Mouse (Mus musculus) heart, postnatal 0 days (tissue): ENCODE measurements around the gene Zfp747. TPM values are rescaled to one million over a fixed set of nuclear protein-coding genes. Genes with fewer than 3 reads are reported as not detected.
"Not testable (repeated sequence)": the region's sequence is repeated elsewhere in the genome, so short reads cannot be mapped to it uniquely, and the experiment has no call there.

Experiments
- ATAC-seq: fragments of 200-750 bp; cut with Nextera tagmentation; 2 replicates; pipeline ENCODE4 v1.8.0; 2017; ENCODE audit warnings: low read depth, moderate number of reproducible peaks, moderate library complexity; ENCODE audit not compliant: insufficient read depth
- DNase-seq: peaks from one replicate; pipeline ENCODE4 v3.0.0-alpha.2; 2016; ENCODE audit warnings: low spot score
- H3K27ac ChIP-seq: fragments of 300-500 bp; sonication (generic); 2 replicates; pipeline ENCODE4 v1.5.1; 2014; ENCODE audit warnings: low read depth, mild to moderate bottlenecking
- H3K27me3 ChIP-seq: fragments of 300-500 bp; sonication (generic); 2 replicates; pipeline ENCODE4 v1.6.1; 2014; ENCODE audit warnings: low read length, mixed read lengths; ENCODE audit not compliant: control insufficient read depth, insufficient read depth
- H3K36me3 ChIP-seq: fragments of 300-500 bp; sonication (generic); replicated peaks from 2 replicates; pipeline ENCODE4 v1.6.1; 2014; ENCODE audit warnings: low read length, mixed read lengths; ENCODE audit not compliant: control insufficient read depth, insufficient read depth
- H3K4me1 ChIP-seq: fragments of 300-500 bp; sonication (generic); 2 replicates; pipeline ENCODE4 v1.6.1; 2014; ENCODE audit warnings: antibody characterized with exemption; ENCODE audit not compliant: control insufficient read depth, insufficient read depth
- H3K4me2 ChIP-seq: fragments of 300-500 bp; sonication (generic); 2 replicates; pipeline ENCODE4 v1.6.1; 2014; ENCODE audit warnings: low read depth, mild to moderate bottlenecking, low read length, moderate library complexity
- H3K4me3 ChIP-seq: fragments of 300-500 bp; sonication (generic); 2 replicates; pipeline ENCODE4 v1.5.1; 2014; ENCODE audit warnings: low read depth, low read length
- H3K9ac ChIP-seq: fragments of 300-500 bp; sonication (generic); replicated peaks from 2 replicates; pipeline ENCODE4 v1.6.1; 2014; ENCODE audit warnings: low read depth, low read length, mixed read lengths
- H3K9me3 ChIP-seq: fragments of 300-500 bp; sonication (generic); replicated peaks from 2 replicates; pipeline ENCODE4 v1.6.1; 2016; ENCODE audit warnings: low read length; ENCODE audit not compliant: control insufficient read depth
- CTCF ChIP-seq: IDR thresholded peaks from 2 replicates; pipeline ENCODE4 v1.5.1; 2016; ENCODE audit warnings: antibody characterized with exemption, control low read depth, low read depth
- EP300 ChIP-seq: IDR thresholded peaks from 2 replicates; pipeline ENCODE4 v1.6.1; 2016; ENCODE audit warnings: antibody characterized with exemption, low read depth
- WGBS: fragments of 180-500 bp; shearing (Covaris S2); extraction: QIAGEN DNeasy Blood & Tissue Kit; methylation state at CpG from one replicate; pipeline ENCODE4 v1.1.7; 2014; 5-methylcytosine and 5-hydroxymethylcytosine counted together
- polyA plus RNA-seq: library from polyadenylated mRNA; unstranded; fragments of >200 nt; fragmentation: Nextera tagmentation; extraction: Ambion mirVana; gene quantifications from 2 replicates; pipeline ENCODE4 v1.2.1, GENCODE M21; 2015
- total RNA-seq: library from RNA; depleted of rRNA; stranded (reverse); fragments of >200 nt; gene quantifications from 2 replicates; pipeline ENCODE4 v1.2.3, GENCODE M21; 2014; ENCODE audit warnings: low replicate concordance

Zfp747 gene
- total and polyA plus RNA-seq, 2 experiments from 2014 or later, result 3.0 to 5.8 TPM

- H3K4me1 ChIP-seq, H3K27me3 ChIP-seq, H3K9me3 ChIP-seq, H3K36me3 ChIP-seq: not testable (repeated sequence)
- Histone ChIP-seq H3K4me3 (peak within 1 kb of the TSS; percentile 63), H3K4me2 (peak within 1 kb of the TSS; percentile 75), H3K9ac (peak within 1 kb of the TSS; percentile 66), H3K27ac (peak within 1 kb of the TSS; percentile 65)
- TF ChIP-seq CTCF, result peak; percentile 74
- ATAC-seq (peak; percentile 89), DNase-seq (peak; percentile 87)
- WGBS, result 4% methylated on average over 40 of the region's 40 CpGs
These were observed 30.4 kb upstream of the Zfp747 start, which contains the start of gene Zfp764 for GRCm38 (mm10) chr7:127406002-127406987. Zfp764 (minus strand) TSS chr7:127406822.

DNA sequence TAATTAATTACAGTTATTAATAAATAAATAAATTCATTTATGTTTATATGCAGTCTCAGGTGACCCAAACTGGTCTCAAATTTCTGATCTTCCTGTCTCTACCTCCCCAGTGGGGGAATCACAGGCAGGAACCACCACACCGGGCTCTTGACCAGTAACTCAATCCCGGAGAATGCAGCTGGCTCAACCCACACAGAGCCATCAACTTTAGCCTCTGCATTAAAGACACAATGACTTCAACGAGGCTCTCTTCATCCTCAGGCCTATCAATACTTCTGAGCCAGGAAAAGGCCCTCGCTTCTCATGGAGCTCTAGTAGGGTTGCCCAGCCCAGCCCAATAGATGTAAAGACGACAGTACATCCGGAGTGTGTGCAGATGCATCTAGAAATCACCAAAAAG lies 28.3 kb upstream of the Zfp747 start:
- not testable (repeated sequence) for H3K9ac ChIP-seq, ATAC-seq, H3K4me3 ChIP-seq, H3K36me3 ChIP-seq, H3K27me3 ChIP-seq, H3K4me1 ChIP-seq, H3K4me2 ChIP-seq, H3K9me3 ChIP-seq, H3K27ac ChIP-seq, DNase-seq
- 95% methylated on average over 6 of the region's 6 CpGs for WGBS

DNA sequence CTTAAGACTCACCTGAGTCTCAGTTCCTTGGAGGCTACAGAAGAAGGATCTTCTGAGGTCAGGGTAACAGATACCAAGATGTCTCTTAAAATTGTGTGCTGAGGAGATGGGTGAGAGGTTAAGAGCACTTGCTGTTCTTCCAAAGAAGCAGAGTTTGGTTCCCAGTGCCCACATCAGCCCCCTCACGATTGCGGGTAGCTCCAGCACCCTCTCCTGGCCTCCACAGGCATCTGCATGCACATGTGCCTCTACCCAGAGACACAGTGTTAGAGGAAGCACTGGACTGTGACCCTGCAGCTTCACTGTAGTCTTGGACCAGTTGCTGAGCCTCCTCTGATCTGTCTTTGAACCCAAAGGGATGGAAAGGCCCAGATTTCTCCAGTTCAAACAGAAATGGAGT lies 27.1 kb upstream of the Zfp747 start:
- Histone ChIP-seq H3K36me3 (no peaks in the 10 kb centered on the region), H3K27ac (no peak overlapping the region), H3K9ac (no peak overlapping the region), H3K27me3 (no peaks in the 10 kb centered on the region), H3K4me1 (no peaks in the 10 kb centered on the region; the same call in 1 of the 2 replicates), H3K4me2 (no peak overlapping the region), H3K9me3 (no peaks in the 10 kb centered on the region), H3K4me3 (no peak overlapping the region)
- DNase-seq (no peak), ATAC-seq (no peak)
- TF ChIP-seq CTCF, result no peak
- no peak for TF ChIP-seq EP300
- 33% methylated on average over 2 of the region's 2 CpGs for WGBS

DNA sequence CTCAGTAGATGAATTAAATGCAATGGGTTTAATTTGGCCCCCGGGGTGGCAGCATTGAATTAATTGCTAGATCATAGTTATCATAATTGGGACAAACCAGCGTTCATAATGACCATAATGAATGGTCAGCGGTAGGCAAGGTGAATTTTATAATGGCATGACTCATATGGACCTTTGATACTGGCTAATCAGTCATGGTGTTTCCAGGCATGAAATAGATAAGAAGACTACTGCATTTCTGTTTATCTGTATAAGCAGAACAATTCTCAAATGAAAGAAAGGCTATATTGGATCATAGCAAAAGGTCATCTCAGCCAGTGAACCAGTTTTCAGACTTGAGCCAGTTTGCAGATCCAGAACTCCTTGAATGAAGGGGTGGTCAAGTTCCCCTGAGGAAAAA lies 24.5 kb upstream of the Zfp747 start:
- H3K9ac ChIP-seq, result no peak overlapping the region
- TF ChIP-seq EP300, result no peak
- TF ChIP-seq CTCF, result no peak
- WGBS, result 65% methylated on average over 3 of the region's 3 CpGs
- no peaks in the 10 kb centered on the region for H3K9me3 ChIP-seq
- no peak overlapping the region for H3K4me2 ChIP-seq
- H3K27me3 ChIP-seq, result no peaks in the 10 kb centered on the region
- H3K36me3 ChIP-seq, result no peaks in the 10 kb centered on the region
- H3K27ac ChIP-seq, result no peak overlapping the region
- DNase-seq, result no peak
- no peaks in the 10 kb centered on the region for H3K4me1 ChIP-seq
- H3K4me3 ChIP-seq, result no peak overlapping the region
- no peak for ATAC-seq

DNA sequence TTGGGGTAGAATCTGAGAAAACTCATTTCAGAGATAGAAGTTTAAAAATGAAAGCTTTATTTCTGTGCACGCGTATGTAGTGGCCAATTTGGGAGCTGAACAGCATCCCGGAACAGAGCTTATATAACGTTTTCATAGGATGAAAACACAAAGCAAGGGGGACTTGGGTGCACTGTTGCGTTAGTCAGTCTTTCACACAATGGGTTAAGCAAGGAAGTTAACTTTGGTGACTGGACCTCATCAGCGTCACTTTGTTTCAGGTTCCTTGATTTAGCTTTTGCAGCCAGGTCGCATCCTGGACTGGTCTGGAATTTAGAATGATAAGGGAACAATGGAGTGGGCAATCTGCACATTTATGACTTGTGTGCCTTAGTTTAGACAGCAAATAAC lies 18.1 kb upstream of the Zfp747 start:
- TF ChIP-seq CTCF (no peak), EP300 (no peak)
- WGBS, result 10% methylated on average over 7 of the region's 7 CpGs
- H3K9me3 ChIP-seq, result no peaks in the 10 kb centered on the region
- DNase-seq, result peak; percentile 14
- H3K4me3 ChIP-seq, result peak overlapping the region; percentile 60
- H3K27me3 ChIP-seq, result no peaks in the 10 kb centered on the region
- peaks cover 14% of the 10 kb centered on the region for H3K4me1 ChIP-seq
- H3K4me2 ChIP-seq, result peak overlapping the region; percentile 63
- peaks cover 7% of the 10 kb centered on the region for H3K36me3 ChIP-seq
- H3K27ac ChIP-seq, result peak overlapping the region; percentile 70
- peak overlapping the region; percentile 51 for H3K9ac ChIP-seq
- ATAC-seq, result 0 out of 2 replicates have a peak, but pooled peaks have one; percentile 3
